Mouse (Mus musculus): Measurements from ENCODE around the gene Mpg. TPM values are rescaled to one million over a fixed set of nuclear protein-coding genes. Genes with fewer than 3 reads are reported as not detected.

Gene Mpg
- 14.4 and 20.2 TPM in 2 replicates for polyA plus RNA-seq (2012; rRNA removed)

DNA sequence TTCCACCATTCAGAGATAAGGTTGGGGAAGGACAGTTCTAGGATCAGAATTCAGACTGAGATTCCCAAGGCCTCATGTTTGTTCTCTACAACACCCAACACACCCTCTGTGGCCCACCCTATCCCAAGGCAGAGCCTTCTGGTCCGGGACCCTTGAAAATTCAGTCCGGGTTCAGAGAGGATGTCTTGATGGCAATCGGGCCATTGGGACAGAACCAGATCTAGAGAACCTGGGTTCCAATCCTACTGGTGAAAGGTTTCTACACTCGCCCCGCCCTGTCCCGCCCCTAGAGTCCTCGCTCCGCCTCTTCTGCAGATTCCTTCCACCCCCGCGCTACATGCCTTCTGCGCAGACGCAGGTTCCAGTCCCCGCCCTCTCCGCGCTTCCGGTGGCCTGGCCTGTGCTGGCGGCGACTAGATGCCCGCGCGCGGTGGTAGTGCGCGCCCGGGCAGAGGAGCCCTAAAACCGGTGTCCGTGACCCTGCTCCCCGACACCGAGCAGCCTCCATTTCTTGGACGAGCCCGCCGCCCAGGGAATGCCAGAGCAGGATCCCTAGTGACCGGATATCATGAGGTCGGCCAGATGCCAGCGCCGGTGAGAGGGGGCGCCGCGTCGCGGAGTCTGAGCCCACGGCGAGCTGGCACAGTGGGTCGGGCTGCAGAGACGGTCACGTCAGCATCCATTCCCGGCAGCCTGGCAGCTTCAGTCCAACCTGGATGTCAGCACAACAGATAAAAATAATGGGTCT lies at the start of gene Mpg:
Gene Mpg, plus strand, starts transcription at position 382 of the 748 bp plus-strand sequence.

DNA sequence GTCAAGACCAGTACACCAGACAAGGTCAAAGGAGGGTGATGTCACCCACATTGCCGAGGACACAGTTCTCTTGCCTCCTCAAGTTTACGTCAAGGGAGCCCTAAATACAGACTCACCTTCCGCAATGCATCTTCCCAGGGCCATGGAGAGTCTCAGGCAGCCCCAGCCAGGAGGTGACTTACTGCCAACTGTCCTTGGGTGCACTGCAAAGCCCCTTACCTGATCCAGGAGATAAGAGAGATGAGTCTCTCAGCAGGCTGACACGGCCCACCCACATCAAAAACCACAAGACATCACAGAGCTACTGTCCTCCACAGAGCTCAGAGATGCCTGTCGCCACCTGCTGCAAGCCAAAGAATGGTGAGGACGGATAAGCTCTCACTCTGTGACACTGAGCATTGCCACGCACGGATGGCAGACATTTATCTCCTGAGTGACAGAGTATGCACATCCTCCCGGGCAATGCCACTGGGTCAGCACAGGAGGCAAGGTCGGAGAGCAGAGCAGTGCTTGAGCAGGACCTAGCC lies 26.2 kb upstream of the Mpg start, which contains the start of gene Il9r:
Gene Il9r, minus strand, starts transcription at position 205 of the 527 bp plus-strand sequence.

DNA sequence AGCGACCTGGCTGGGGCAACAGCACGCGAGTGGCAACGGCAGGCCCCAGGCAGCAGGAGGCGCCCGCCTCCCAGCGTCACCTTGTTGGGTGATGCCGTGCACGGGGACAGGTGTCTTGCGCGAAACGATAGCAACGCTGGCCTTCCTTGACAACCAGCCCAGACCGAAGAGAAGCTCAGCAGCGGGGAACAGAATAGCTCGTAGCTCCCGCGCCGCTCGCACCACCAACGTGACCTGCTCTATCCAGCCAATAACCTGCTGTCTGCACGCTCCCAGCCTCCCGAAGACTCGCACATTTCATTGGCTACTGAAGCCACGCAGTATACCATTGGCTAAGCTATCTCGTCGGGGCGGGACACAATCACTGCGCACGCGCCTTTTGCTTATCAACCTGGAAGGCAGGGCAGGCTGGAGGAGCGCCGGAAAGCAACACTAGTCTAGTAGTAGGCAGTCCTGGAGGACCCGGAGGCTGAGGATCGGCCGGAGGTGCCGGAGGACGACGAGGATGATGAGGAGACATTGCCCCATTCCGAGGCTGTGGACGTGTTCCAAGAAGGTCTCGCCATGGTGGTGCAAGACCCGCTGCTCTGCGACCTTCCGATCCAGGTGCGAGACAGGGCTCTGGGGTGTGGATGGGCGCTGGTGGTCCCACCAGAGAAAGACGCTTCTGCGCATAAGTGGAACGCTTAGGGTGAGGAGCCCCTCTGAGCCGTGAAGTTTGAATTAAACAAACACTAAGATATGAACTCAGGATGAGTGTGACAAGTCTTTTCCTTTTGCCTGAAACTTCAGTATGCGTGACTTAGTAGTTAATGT lies 21.0 kb upstream of the Mpg start, which contains the start of gene Snrnp25:
Gene Snrnp25, plus strand, starts transcription at position 358 of the 816 bp plus-strand sequence.

DNA sequence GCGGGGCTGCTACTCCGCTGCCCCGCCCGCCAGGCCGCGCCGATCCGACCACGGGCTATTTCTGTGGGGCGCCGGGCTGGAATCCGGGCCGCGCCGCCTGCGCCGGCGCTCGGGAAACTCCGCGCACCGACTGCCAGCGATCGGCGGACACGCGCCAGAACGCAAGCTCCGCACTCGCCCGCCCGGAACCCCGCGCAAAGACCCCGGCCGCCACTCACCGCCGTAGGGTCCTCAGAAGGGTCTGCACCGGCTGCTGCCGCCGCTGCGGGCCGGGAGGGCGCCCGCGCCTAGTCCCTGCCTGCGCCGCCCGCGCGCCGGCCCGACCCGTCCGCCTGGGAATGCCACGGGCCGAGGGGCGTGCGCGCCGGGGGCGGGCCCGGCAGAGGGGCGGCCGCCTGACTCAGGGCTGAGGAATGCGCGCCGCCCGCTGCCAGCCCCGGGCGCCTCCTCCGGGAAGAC lies 4.3 kb upstream of the Mpg start, which contains the start of gene Rhbdf1:
Gene Rhbdf1, minus strand, starts transcription at position 350 of the 459 bp plus-strand sequence.

DNA sequence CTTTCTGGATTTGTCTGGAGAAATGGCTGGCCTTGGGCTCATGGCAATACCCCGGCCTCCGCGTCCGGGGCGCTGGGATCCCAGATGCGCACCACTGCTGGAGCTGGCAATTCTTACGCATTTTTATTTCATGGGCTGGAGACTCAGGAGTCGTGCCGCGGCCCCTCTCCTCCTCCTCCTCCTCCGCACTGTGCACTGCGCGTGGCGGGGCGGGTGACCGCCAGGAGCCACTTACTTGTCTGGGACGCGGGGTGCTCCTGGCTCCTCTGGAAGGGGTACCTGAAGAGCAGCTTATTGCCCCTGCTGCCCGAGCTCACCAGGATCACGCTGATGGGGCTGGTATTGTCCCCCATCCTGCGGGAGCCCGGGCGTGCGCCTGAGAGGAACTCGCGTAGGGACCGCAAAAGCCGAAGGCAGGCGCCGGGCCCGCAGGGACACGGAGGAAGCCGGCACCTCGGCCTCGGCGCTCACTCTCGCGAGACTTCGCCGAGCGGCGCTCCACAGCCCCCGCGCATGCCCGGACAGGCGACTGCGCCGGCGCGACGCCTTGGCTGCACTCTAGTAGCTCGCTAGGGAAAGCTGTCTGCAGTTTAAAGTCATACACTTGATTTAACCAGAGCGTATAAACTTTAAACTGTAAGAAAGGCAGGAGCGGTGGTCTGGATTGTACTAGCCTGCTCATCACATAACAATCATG lies 41.0 kb downstream of the Mpg start, which contains the start of gene Nprl3:
Gene Nprl3, minus strand, starts transcription at position 520 of the 697 bp plus-strand sequence.

DNA sequence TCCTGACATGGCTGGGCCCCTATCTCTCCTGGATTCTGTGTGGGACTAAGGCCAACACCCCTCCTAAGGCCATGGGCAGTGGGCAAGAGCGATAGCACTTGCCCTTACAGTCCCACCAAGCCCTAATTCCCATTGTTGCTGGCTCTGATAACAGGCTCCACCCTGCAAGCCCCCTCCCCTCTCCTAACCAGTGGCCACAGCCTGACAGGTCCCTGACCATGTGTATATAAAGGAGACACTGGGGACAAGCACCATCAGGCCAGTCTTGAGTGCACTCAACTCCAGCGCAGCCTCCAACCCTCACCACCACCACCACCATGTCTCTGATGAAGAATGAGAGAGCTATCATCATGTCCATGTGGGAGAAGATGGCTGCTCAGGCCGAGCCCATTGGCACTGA lies 50.0 kb downstream of the Mpg start, which contains the start of gene Hba-x:
Gene Hba-x, plus strand, starts transcription at position 54 of the 400 bp plus-strand sequence.

Other genes with a start within 250 kb of the Mpg start
- gene Nsg2, start 226.0 kb upstream of the Mpg start, polyA plus RNA-seq (2012; rRNA removed) = 114 and 138 TPM in 2 replicates
- 0.02 and 0.21 TPM in 2 replicates for gene Il9r, start 26.2 kb upstream of the Mpg start, polyA plus RNA-seq (2012; rRNA removed)
- 95.3 and 96.0 TPM in 2 replicates for gene Snrnp25, start 21.1 kb upstream of the Mpg start, polyA plus RNA-seq (2012; rRNA removed)
- gene Rhbdf1, start 4.2 kb upstream of the Mpg start, polyA plus RNA-seq (2012; rRNA removed) = 33.0 and 44.8 TPM in 2 replicates
- 38.1 and 65.5 TPM in 2 replicates for gene Nprl3, start 41.2 kb downstream of the Mpg start, polyA plus RNA-seq (2012; rRNA removed)
- 1,205 and 2,805 TPM in 2 replicates for gene Hba-x, start 49.9 kb downstream of the Mpg start, polyA plus RNA-seq (2012; rRNA removed)
- 4,618 and 5,929 TPM in 2 replicates for gene Hba-a1, start 57.0 kb downstream of the Mpg start, polyA plus RNA-seq (2012; rRNA removed)
- gene Hbq1b, start 60.5 kb downstream of the Mpg start, polyA plus RNA-seq (2012; rRNA removed) = 9.1 and 13.0 TPM in 2 replicates
- gene Hba-a2, start 70.0 kb downstream of the Mpg start, polyA plus RNA-seq (2012; rRNA removed) = 4,539 and 7,439 TPM in 2 replicates
- 0.53 and 0.58 TPM in 2 replicates for gene Hbq1a, start 73.6 kb downstream of the Mpg start, polyA plus RNA-seq (2012; rRNA removed)
- 24.9 and 33.6 TPM in 2 replicates for gene Sh3pxd2b, start 121.3 kb downstream of the Mpg start, polyA plus RNA-seq (2012; rRNA removed)
- gene Ubtd2, start 228.9 kb downstream of the Mpg start, polyA plus RNA-seq (2012; rRNA removed) = 60.2 and 74.3 TPM in 2 replicates

Measured in central nervous system, embryonic 11.5 days (tissue).